Comparison of ENCODE assay signal across 8 mouse cellular contexts in genomic region chr19:16956319-16956718, GRCm38 (mm10). TPM values are rescaled to one million over a fixed set of nuclear protein-coding genes. Genes with fewer than 3 reads are reported as not detected.
DNase-seq lines count a peak whose midpoint lies in the region; ATAC-seq and TF ChIP-seq lines count a peak whose summit lies in the region.

No protein-coding gene starts in this region.

- H3K4me1 ChIP-seq in forebrain, postnatal 0 days (ENCODE audit: insufficient read depth): 0 out of 2 replicates have a peak, but pooled peaks cover 4% of the 10 kb centered on the region
- peaks cover 4% of the 10 kb centered on the region; the same call in 1 of the 2 replicates for H3K4me1 ChIP-seq in liver, embryonic 15.5 days (replicated peaks)
- no peaks in the 10 kb centered on the region for H3K4me1 ChIP-seq in kidney, adult 2 months (ENCODE audit: control insufficient read depth, insufficient read depth, low read length)

- WGBS in forebrain, postnatal 0 days: 3% methylated on average over 7 of the region's 7 CpGs
- WGBS in liver, embryonic 15.5 days (ENCODE audit: insufficient replicate concordance): 2% methylated on average over 7 of the region's 7 CpGs
- 2% methylated on average over 7 of the region's 7 CpGs for WGBS in kidney, adult 2 months

- no peaks in the 10 kb centered on the region for H3K9me3 ChIP-seq in forebrain, postnatal 0 days (ENCODE audit: low read length)
- H3K9me3 ChIP-seq in liver, embryonic 15.5 days (replicated peaks): no peaks in the 10 kb centered on the region

- H3K36me3 ChIP-seq in forebrain, postnatal 0 days (ENCODE audit: insufficient read depth): no peaks in the 10 kb centered on the region
- no peaks in the 10 kb centered on the region for H3K36me3 ChIP-seq in liver, embryonic 15.5 days (replicated peaks)
- no peaks in the 10 kb centered on the region for H3K36me3 ChIP-seq in kidney, adult 2 months (ENCODE audit: control insufficient read depth, insufficient read depth, low read length)

- no peak for TF ChIP-seq POLR2A in kidney, adult 2 months (IDR thresholded peaks at IDR 0.05; ENCODE audit: low read depth, low read length)

- no peaks in the 10 kb centered on the region for H3K27me3 ChIP-seq in forebrain, postnatal 0 days (ENCODE audit: insufficient read depth, low read length)
- peaks cover 35% of the 10 kb centered on the region for H3K27me3 ChIP-seq in liver, embryonic 15.5 days
- no peaks in the 10 kb centered on the region; the same call in 1 of the 2 replicates for H3K27me3 ChIP-seq in kidney, adult 2 months (replicated peaks; ENCODE audit: control insufficient read depth, insufficient read depth, low read length)

- peak overlapping the region; percentile 45 for H3K9ac ChIP-seq in forebrain, postnatal 0 days
- H3K9ac ChIP-seq in liver, embryonic 15.5 days: no peak overlapping the region

- H3K27ac ChIP-seq in forebrain, postnatal 0 days (ENCODE audit: low read depth, low read length): no peak overlapping the region
- H3K27ac ChIP-seq in liver, embryonic 15.5 days (replicated peaks): no peak overlapping the region
- H3K27ac ChIP-seq in kidney, adult 2 months (ENCODE audit: insufficient read depth, low read depth, low read length): no peak overlapping the region

- H3K4me2 ChIP-seq in forebrain, postnatal 0 days (ENCODE audit: low read depth): peak overlapping the region; percentile 97
- H3K4me2 ChIP-seq in liver, embryonic 15.5 days: peak overlapping the region; percentile 55

- ATAC-seq in forebrain, postnatal 0 days: peak; percentile 8; the same call in 1 of the 2 replicates
- 0 out of 2 replicates have a peak, but pooled peaks have one; percentile 46 for ATAC-seq in liver, embryonic 15.5 days (ENCODE audit: insufficient read depth)

- H3K4me3 ChIP-seq in forebrain, postnatal 0 days (ENCODE audit: low read depth, low read length): peak overlapping the region; percentile 45
- peak overlapping the region; percentile 32 for H3K4me3 ChIP-seq in liver, embryonic 15.5 days (replicated peaks)
- no peak overlapping the region for H3K4me3 ChIP-seq in kidney, adult 2 months (ENCODE audit: insufficient read depth, low read depth, low read length)

- peak; percentile 3 for DNase-seq in right cerebral cortex, adult 18-20 months
- DNase-seq in right cerebral cortex, postnatal 14 days: no peak
- no peak for DNase-seq in forebrain, postnatal 0 days
- no peak for DNase-seq in cerebellum, postnatal 36 days
- DNase-seq in kidney, adult 2 months: no peak
- DNase-seq in right cerebral cortex, postnatal 10 days (ENCODE audit: low spot score in 2 of 2): no peak
- no peak for DNase-seq in embryo, embryonic 10.5 days (ENCODE audit: low spot score)

- TF ChIP-seq CTCF in forebrain, postnatal 0 days (IDR thresholded peaks at IDR 0.05; ENCODE audit: low read depth): no peak
- no peak for TF ChIP-seq CTCF in kidney, adult 2 months (conservative IDR thresholded peaks at IDR 0.05; ENCODE audit: insufficient read depth, insufficient read length, low read depth, low read length)

RNA-seq across cellular contexts. Expression of gene Prune2, which starts 0.4 kb away (rescaled TPM):
- total RNA-seq in forebrain, postnatal 0 days (2014; rRNA removed): 11.8 and 13.1 TPM in 2 replicates
- polyA plus RNA-seq in forebrain, postnatal 0 days (2015; fragmentation: Nextera tagmentation; extraction: Ambion mirVana): 5.4 and 7.2 TPM in 2 replicates
- 0.36 and 0.50 TPM in 2 replicates for polyA plus RNA-seq in liver, embryonic 15.5 days (2015; fragmentation: Nextera tagmentation; extraction: Ambion mirVana)
- polyA plus RNA-seq in kidney, adult 2 months (2012; rRNA removed): 0.48 and 0.67 TPM in 2 replicates
